Mouse (Mus musculus): ENCODE results near the gene Fbxw21.

GRCm38 (mm10) chr9:109124164-109124563 is 37.7 kb downstream of the Fbxw21 start:
- TF ChIP-seq CTCF (IDR thresholded peaks at IDR 0.05) = no peak
- TF ChIP-seq EP300 (IDR thresholded peaks at IDR 0.05) = no peak

All from lung, postnatal 0 days (tissue).